In genomic region chr10:56379720-56380119, GRCm38 (mm10) we compare ENCODE assay signal across 9 mouse cellular contexts. TPM values are rescaled to one million over a fixed set of nuclear protein-coding genes. Genes with fewer than 3 reads are reported as not detected.
DNase-seq lines count a peak whose midpoint lies in the region; ATAC-seq and TF ChIP-seq lines count a peak whose summit lies in the region.
"Had no signal": no experiment of that assay in that cellular context is flagged by ENCODE, and none has a peak within 500 bp of the region (broad histone marks: within the 10 kb centered on the region; RNA-seq: fewer than 3 reads in every experiment).

No protein-coding gene starts in this region.

- peak; percentile 70 for DNase-seq in heart, adult 11 months
- DNase-seq in heart, adult 9 months (ENCODE audit: low spot score in 2 of 2) = no peak
- DNase-seq in ES-E14 (ENCODE audit: low read depth, low spot score) = no peak
- no peak for DNase-seq in cerebellum, postnatal 25 days
- no peak for DNase-seq in layer of hippocampus, postnatal 36 days
- DNase-seq in left cerebral cortex, adult 11 months (ENCODE audit: low spot score) = no peak
- DNase-seq: right cerebral cortex, postnatal 4 days had no signal

- H3K27ac ChIP-seq in ES-E14 (ENCODE audit: insufficient read depth, low read depth, low read length, poor library complexity, severe bottlenecking) = no peak overlapping the region
- peak overlapping the region; percentile 92 for H3K27ac ChIP-seq in heart, embryonic 13.5 days (replicated peaks)
- no peak overlapping the region for H3K27ac ChIP-seq in liver, embryonic 12.5 days

- in situ Hi-C loops in ES-E14 (cut with MboI; ENCODE audit: low sequenced_read_pairs in 2 of 2, unreplicated experiment in 2 of 2) = loop anchor here in 1 of 2 experiments (25.0 kb wide), 1 partner anchor 1108 kb away; the partner anchor contains the start of gene Hsf2

- H3K4me3 ChIP-seq in ES-E14 (ENCODE audit: insufficient read depth in 1 of 2, low read depth in 1 of 2, low read length in 2 of 2, poor library complexity in 1 of 2, severe bottlenecking in 1 of 2) = peak overlapping the region; percentile 52 to 74
- H3K4me3 ChIP-seq in heart, embryonic 13.5 days = peak overlapping the region; percentile 87
- no peak overlapping the region for H3K4me3 ChIP-seq in liver, embryonic 12.5 days

- ATAC-seq in heart, embryonic 13.5 days (ENCODE audit: extremely low read depth, insufficient number of reproducible peaks, low FRiP score, low TSS enrichment) = no peak
- ATAC-seq in liver, embryonic 12.5 days = no peak

- no peak overlapping the region; the same call in 1 of the 2 replicates for H3K9ac ChIP-seq in ES-E14 (ENCODE audit: insufficient read depth, low read depth, low read length, poor library complexity, severe bottlenecking)
- H3K9ac ChIP-seq in heart, embryonic 13.5 days = peak overlapping the region; percentile 96
- H3K9ac ChIP-seq in liver, embryonic 12.5 days = no peak overlapping the region

- WGBS in heart, embryonic 13.5 days = 8% methylated on average over 7 of the region's 7 CpGs
- 16% methylated on average over 7 of the region's 7 CpGs for WGBS in liver, embryonic 12.5 days (ENCODE audit: insufficient replicate concordance)

- H3K4me2 ChIP-seq in heart, embryonic 13.5 days = peak overlapping the region; percentile 72
- H3K4me2 ChIP-seq in liver, embryonic 12.5 days = peak overlapping the region; percentile 72

- H3K36me3 ChIP-seq in ES-E14 (ENCODE audit: control insufficient read depth, insufficient read depth, low read length, poor library complexity, severe bottlenecking) = peaks cover 12% of the 10 kb centered on the region
- peaks cover 14% of the 10 kb centered on the region for H3K36me3 ChIP-seq in heart, embryonic 13.5 days
- no peaks in the 10 kb centered on the region for H3K36me3 ChIP-seq in liver, embryonic 12.5 days

- H3K9me3 ChIP-seq in ES-E14 (ENCODE audit: control insufficient read depth, insufficient read depth, low read depth, low read length) = no peaks in the 10 kb centered on the region
- H3K9me3 ChIP-seq in heart, embryonic 13.5 days = no peaks in the 10 kb centered on the region
- H3K9me3 ChIP-seq in liver, embryonic 12.5 days (replicated peaks) = no peaks in the 10 kb centered on the region

- no peaks in the 10 kb centered on the region for H3K27me3 ChIP-seq in heart, embryonic 13.5 days (replicated peaks)
- H3K27me3 ChIP-seq in liver, embryonic 12.5 days (replicated peaks) = peaks cover 26% of the 10 kb centered on the region

- H3K4me1 ChIP-seq in ES-E14 (ENCODE audit: control insufficient read depth in 2 of 2, insufficient read depth in 2 of 2, low read length in 2 of 2, poor library complexity in 1 of 2) = peaks cover 6% of the 10 kb centered on the region in 2 experiments; a peak in 3 of 4 replicates
- H3K4me1 ChIP-seq in heart, embryonic 13.5 days = peaks cover 23% of the 10 kb centered on the region
- H3K4me1 ChIP-seq in liver, embryonic 12.5 days = peaks cover 14% of the 10 kb centered on the region; the same call in 1 of the 2 replicates

TF ChIP-seq in ES-E14, 5 proteins besides CTCF, POLR2A, EP300 and RAD21:
- TF ChIP-seq ZC3H11A (IDR thresholded peaks at IDR 0.05; ENCODE audit: borderline replicate concordance, low read depth, low read length) (no peak), CHD2 (IDR thresholded peaks at IDR 0.05; ENCODE audit: low read depth, low read length) (no peak), HCFC1 (IDR thresholded peaks at IDR 0.05; ENCODE audit: borderline replicate concordance, insufficient read depth, low read length) (no peak), ZNF384 (IDR thresholded peaks at IDR 0.05; ENCODE audit: low read depth, low read length) (no peak), MAFK (IDR thresholded peaks at IDR 0.05; ENCODE audit: insufficient read depth, low read depth, low read length) (no peak)

RNA-seq across cellular contexts. Expression of gene Gja1, which starts 2.6 kb away (rescaled TPM):
- total RNA-seq in ES-E14 (2012; rRNA removed) = 156 and 171 TPM in 2 replicates
- polyA plus RNA-seq in heart, embryonic 13.5 days (2015; fragmentation: Nextera tagmentation; extraction: Ambion mirVana) = 299 and 323 TPM in 2 replicates
- polyA plus RNA-seq in liver, embryonic 12.5 days (2016; fragmentation: Nextera tagmentation; extraction: Ambion mirVana) = 11.6 and 13.3 TPM in 2 replicates
- 100 to 1,000 TPM; 260 to 283 TPM for total RNA-seq in layer of hippocampus, postnatal 36 days (2021)
